Mouse (Mus musculus): ENCODE measurements around the gene Syne3. TPM values are rescaled to one million over a fixed set of nuclear protein-coding genes. Genes with fewer than 3 reads are reported as not detected.

Syne3 gene
- total and polyA plus RNA-seq, 3 experiments, result 4.9 to 10.7 TPM; not detected in 1

DNA sequence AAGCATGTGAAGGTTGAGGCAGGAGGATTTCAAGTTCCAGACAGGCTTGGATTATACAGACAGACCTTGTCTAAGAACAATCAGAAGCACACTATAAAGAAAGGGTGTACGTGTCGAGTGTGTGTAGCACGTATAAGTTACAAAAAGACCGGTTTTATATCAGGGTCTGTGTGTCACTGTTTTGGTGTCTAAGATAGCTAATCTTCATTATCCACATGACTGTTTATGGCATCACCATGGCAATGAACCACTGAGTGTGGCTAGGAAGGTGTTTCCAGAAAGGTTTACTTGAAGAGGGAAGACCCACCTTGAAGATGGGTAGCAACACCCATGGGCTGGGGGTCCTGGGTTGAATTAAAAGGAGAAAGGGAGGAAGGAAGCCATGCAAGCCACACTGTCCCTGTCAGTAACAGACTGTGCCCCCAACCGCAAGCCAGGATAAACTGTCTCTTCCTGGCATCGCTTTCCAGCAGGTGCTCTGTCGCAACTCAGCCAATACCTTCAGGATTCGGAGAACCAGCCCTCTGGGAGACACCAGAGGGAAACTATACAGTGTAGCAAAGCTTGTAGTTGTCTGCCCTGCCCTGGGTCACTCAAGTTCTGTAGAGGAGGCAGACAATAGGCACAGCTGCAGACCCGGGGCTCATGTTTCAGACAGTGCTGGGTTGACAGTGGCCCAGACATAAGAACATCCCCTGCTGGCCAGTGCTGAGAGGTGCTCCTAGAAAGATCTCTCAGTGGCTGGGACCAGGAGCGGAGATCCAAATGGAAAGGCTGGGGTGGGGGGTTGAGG lies 7.1 kb downstream of the Syne3 start:
- DNase-seq (ENCODE audit: low read depth, low spot score), result no peak
- no peak overlapping the region for H3K9ac ChIP-seq (ENCODE audit: control insufficient read depth, low read depth, low read length, poor library complexity, severe bottlenecking)
- peaks cover 9 to 37% of the 10 kb centered on the region in 2 experiments for H3K4me1 ChIP-seq (ENCODE audit: control insufficient read depth in 1 of 2, insufficient read depth in 2 of 2, low read length in 2 of 2)
- peaks cover 14% of the 10 kb centered on the region; the same call in 1 of the 2 replicates for H3K79me2 ChIP-seq (ENCODE audit: control insufficient read depth, insufficient read depth, low read length, poor library complexity)
- peak overlapping the region; percentile 4; the same call in 1 of the 2 replicates for H3K27ac ChIP-seq (ENCODE audit: control insufficient read depth, low read depth, low read length)
- H3K27me3 ChIP-seq (ENCODE audit: control insufficient read depth in 1 of 2, insufficient read depth in 2 of 2, low read length in 2 of 2), result no peaks in the 10 kb centered on the region
- H3K36me3 ChIP-seq (ENCODE audit: control insufficient read depth in 1 of 2, insufficient read depth in 2 of 2, low read length in 2 of 2), result peaks cover 0 to 25% of the 10 kb centered on the region in 2 experiments; a peak in 2 of 4 replicates
- no peak overlapping the region for H3K4me3 ChIP-seq (ENCODE audit: control insufficient read depth in 1 of 2, insufficient read depth in 1 of 2, low read depth in 2 of 2, low read length in 2 of 2)
- peak in 1 of 2 experiments; percentile 47; a peak in 2 of 4 replicates for TF ChIP-seq EP300 (IDR thresholded peaks at IDR 0.05; ENCODE audit: low read depth in 1 of 2, low read length in 2 of 2)
- 0 out of 2 replicates have a peak, but pooled peaks have one; percentile 2 for TF ChIP-seq SIN3A (IDR thresholded peaks at IDR 0.05; ENCODE audit: low read length)
- no peak for TF ChIP-seq POLR2AphosphoS5 (IDR thresholded peaks at IDR 0.05; ENCODE audit: borderline replicate concordance, low read depth, low read length)
- TF ChIP-seq GATA1 (IDR thresholded peaks at IDR 0.05; ENCODE audit: low read depth, low read length), result peak; percentile 44; the same call in 1 of the 2 replicates
- TF ChIP-seq POLR2AphosphoS2 (IDR thresholded peaks at IDR 0.05; ENCODE audit: low read length), result no peak
- H3K9me3 ChIP-seq (replicated peaks; ENCODE audit: insufficient read depth, low read length), result no peaks in the 10 kb centered on the region

DNA sequence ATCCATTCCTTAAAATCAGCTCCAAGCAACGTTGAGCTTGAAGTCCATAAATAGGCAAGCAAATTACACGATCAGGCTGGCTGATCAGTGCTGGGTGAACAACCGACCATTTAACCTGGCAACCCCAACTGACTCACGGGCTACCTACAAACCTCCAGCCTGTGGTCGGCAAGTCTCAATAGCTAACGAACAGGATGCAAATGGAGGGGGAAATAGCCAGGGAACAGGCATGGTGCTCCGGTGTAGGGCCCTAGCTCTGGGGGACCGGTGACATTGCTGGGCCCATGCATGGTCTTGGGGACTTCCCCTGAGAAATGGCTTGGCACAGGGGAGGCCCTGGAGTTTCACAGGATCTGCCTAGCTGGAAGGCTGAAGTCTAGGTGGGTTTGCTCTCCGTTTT lies 8.3 kb downstream of the Syne3 start:
- H3K79me2 ChIP-seq (ENCODE audit: control insufficient read depth, insufficient read depth, low read length, poor library complexity), result peaks cover 12% of the 10 kb centered on the region; the same call in 1 of the 2 replicates
- peaks cover 0 to 23% of the 10 kb centered on the region in 2 experiments; a peak in 2 of 4 replicates for H3K36me3 ChIP-seq (ENCODE audit: control insufficient read depth in 1 of 2, insufficient read depth in 2 of 2, low read length in 2 of 2)
- H3K27ac ChIP-seq (ENCODE audit: control insufficient read depth, low read depth, low read length), result no peak overlapping the region
- H3K4me3 ChIP-seq (ENCODE audit: control insufficient read depth in 1 of 2, insufficient read depth in 1 of 2, low read depth in 2 of 2, low read length in 2 of 2), result no peak overlapping the region
- no peak overlapping the region for H3K9ac ChIP-seq (ENCODE audit: control insufficient read depth, low read depth, low read length, poor library complexity, severe bottlenecking)
- H3K27me3 ChIP-seq (ENCODE audit: control insufficient read depth in 1 of 2, insufficient read depth in 2 of 2, low read length in 2 of 2), result no peaks in the 10 kb centered on the region
- H3K4me1 ChIP-seq (ENCODE audit: control insufficient read depth in 1 of 2, insufficient read depth in 2 of 2, low read length in 2 of 2), result peaks cover 9 to 33% of the 10 kb centered on the region in 2 experiments
- no peak for DNase-seq (ENCODE audit: low read depth, low spot score)
- no peaks in the 10 kb centered on the region for H3K9me3 ChIP-seq (replicated peaks; ENCODE audit: insufficient read depth, low read length)
- no peak for TF ChIP-seq MAX (IDR thresholded peaks at IDR 0.05; ENCODE audit: low read length)
- TF ChIP-seq TAL1 (IDR thresholded peaks at IDR 0.05; ENCODE audit: low read length), result no peak
- TF ChIP-seq POLR2AphosphoS2 (IDR thresholded peaks at IDR 0.05; ENCODE audit: low read length), result no peak
- no peak for TF ChIP-seq NRF1 (IDR thresholded peaks at IDR 0.05; ENCODE audit: insufficient read depth, low read depth, low read length, poor library complexity, severe bottlenecking)
- TF ChIP-seq USF2 (IDR thresholded peaks at IDR 0.05; ENCODE audit: borderline replicate concordance in 1 of 2, insufficient read depth in 1 of 2, low read depth in 1 of 2, low read length in 2 of 2), result no peak
- TF ChIP-seq MAZ (IDR thresholded peaks at IDR 0.05; ENCODE audit: low read depth, low read length), result no peak
- TF ChIP-seq GABPA (IDR thresholded peaks at IDR 0.05; ENCODE audit: low read depth, low read length), result no peak
- no peak for TF ChIP-seq ZMIZ1 (IDR thresholded peaks at IDR 0.05; ENCODE audit: low read depth, low read length)
- no peak for TF ChIP-seq POLR2AphosphoS5 (IDR thresholded peaks at IDR 0.05; ENCODE audit: borderline replicate concordance, low read depth, low read length)
- no peak for TF ChIP-seq BHLHE40 (IDR thresholded peaks at IDR 0.05; ENCODE audit: borderline replicate concordance, low read depth, low read length)
- TF ChIP-seq ZKSCAN1 (IDR thresholded peaks at IDR 0.05; ENCODE audit: low read depth, low read length), result no peak
- TF ChIP-seq RAD21 (IDR thresholded peaks at IDR 0.05; ENCODE audit: low read depth, low read length), result no peak
- TF ChIP-seq CTCF (IDR thresholded peaks at IDR 0.05 in 2 of 3, conservative IDR thresholded peaks at IDR 0.05 in 1 of 3; ENCODE audit: control insufficient read depth in 1 of 3, insufficient read depth in 1 of 3, low read depth in 2 of 3, low read length in 3 of 3, poor library complexity in 1 of 3, severe bottlenecking in 1 of 3), result no peak
- no peak for TF ChIP-seq SIN3A (IDR thresholded peaks at IDR 0.05; ENCODE audit: low read length)
- no peak for TF ChIP-seq POLR2A (IDR thresholded peaks at IDR 0.05; ENCODE audit: control insufficient read depth in 1 of 2, insufficient read depth in 1 of 2, low read depth in 1 of 2, low read length in 2 of 2, poor library complexity in 1 of 2)
- no peak for TF ChIP-seq USF1 (IDR thresholded peaks at IDR 0.05; ENCODE audit: low read depth, low read length)
